Mouse (Mus musculus) skeletal muscle tissue, adult 2 months (tissue): ENCODE measurements at regions not wholly inside any gene's neighbourhood (a gene's known extent, or its start where the extent isn't known, plus 50 kb on each side); places are given as distances from the start of the nearest gene placed in this dataset.
"Not testable (repeated sequence)": the region's sequence is repeated elsewhere in the genome, so short reads cannot be mapped to it uniquely, and the experiment has no call there.

ENCODE experiments used
- DNase-seq: peaks from one replicate; pipeline ENCODE4 v3.0.0-alpha.2; 2012; ENCODE audit warnings: low read depth, low spot score

DNA sequence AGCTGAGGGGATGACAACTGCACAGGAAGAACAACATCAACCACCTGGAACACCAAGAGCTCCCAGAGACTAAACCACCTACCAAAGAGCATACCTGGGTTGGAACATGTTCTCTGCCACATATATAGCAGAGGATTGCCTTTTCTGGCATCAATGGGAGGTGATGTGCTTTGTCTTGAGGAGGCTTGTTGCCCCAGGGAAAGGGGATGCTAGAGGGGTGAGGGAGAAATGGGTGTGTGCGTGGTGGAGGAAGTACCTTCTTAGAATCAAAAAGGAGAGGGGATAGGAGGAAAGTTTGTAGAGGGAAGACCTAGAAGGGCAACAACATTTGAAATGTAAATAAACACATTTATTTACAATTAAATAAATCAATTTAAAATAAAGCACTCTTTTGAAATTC is 358.5 kb upstream of the Pfkp start:
- DNase-seq, result no peak

DNA sequence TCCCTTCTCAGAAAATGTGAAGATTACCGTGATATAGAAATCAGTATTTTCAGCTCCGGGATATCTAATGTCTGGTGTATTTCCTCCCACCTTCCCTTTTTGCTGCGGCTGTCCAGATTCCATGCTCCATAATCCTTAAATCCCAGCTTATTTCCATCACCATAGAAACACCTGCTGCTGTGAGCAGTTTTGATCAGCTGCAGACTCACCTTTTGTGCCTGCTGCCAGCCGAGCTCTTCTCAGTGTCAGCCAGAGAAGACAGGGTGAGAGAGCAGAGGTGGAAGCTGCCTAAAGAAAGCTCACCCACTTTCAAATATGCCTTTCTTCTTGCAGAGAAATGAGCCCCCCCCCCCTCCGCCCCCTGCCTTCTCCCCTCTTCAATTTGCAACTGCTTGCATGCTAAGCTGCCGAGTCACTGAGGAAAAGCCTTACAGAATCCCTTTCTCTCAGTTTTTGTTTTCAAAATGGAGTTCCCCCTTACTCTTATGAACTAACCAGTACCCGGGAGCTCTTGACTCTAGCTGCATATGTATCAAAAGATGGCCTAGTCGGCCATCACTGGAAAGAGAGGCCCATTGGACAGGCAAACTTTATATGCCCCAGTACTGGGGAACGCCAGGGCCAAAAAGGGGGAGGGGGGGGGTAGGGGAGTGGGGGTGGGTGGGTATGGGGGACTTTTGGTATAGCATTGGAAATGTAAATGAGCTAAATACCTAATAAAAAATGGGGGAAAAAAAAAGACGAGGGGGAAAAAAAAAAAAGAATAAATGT is 350.1 kb upstream of the Pfkp start:
- DNase-seq, result not testable (repeated sequence)

DNA sequence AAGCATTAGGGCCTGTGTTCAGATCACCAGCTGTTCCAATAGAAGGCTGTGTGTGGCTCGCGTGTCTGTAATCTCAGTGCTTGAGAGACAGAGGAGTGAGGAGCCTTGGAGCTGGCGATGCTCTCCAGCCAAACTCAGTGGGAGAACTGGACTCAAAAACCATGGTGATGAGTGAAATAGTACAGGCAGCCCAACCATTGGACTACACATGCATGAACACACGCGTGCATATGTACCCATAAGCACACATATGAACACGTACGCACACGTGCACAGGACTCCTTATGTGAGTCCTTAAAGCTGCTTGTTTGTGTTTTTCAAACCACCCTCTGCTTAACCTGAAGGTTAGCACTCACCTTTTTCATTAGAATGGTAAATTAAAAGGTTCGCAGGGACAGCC is 349.5 kb upstream of the Pfkp start:
- no peak for DNase-seq

DNA sequence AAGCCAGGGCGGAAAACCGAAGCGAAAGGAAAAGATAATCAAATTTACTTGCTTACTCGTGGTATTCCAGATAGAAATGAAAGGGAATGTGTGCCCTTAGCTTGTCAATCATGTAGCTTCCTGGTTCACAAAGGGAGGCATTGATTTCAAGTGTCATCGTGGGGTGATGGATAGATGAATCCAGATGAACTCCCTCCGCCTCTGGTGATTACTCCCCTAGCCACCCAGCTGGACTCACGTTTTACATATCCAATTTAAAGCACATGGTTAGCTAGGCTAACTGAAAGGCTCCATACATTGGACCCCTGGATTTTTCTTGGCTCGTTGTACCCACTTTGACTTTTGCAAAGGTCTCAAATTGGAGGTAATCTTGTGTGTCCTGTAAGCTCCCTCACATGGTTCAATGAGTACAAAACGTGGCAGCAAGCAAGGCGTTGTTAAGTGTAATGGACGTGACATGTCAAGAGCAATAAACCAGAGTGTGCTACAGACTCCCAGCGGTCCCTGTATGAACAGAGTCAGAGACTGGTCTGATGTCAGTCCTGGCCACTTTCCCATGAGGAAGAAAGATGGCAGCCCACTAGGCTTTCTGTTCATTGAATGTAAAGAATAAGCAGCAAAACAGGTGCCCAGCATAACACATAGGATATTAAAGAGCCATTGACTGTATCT is 343.9 kb upstream of the Pfkp start:
- no peak for DNase-seq

DNA sequence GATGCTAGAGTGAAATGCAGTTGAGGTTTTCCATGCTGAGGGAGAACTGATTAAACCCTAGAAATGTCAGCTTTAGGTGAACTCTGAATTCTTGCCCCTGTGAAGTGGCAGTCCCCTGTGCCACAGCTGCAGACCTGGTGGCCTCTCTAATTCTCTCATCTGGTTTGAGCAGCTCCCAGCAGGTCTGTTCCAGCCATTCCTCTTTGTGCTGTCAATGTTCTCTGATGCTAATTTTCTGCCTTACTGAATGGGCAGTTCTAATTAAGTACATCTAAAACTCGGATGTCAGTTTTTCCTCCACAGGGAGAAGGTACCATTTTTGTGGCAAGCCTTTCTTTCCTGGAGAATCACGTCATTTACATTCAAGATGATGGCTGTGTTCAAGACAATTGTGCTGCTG is 343.1 kb upstream of the Pfkp start:
- no peak for DNase-seq

DNA sequence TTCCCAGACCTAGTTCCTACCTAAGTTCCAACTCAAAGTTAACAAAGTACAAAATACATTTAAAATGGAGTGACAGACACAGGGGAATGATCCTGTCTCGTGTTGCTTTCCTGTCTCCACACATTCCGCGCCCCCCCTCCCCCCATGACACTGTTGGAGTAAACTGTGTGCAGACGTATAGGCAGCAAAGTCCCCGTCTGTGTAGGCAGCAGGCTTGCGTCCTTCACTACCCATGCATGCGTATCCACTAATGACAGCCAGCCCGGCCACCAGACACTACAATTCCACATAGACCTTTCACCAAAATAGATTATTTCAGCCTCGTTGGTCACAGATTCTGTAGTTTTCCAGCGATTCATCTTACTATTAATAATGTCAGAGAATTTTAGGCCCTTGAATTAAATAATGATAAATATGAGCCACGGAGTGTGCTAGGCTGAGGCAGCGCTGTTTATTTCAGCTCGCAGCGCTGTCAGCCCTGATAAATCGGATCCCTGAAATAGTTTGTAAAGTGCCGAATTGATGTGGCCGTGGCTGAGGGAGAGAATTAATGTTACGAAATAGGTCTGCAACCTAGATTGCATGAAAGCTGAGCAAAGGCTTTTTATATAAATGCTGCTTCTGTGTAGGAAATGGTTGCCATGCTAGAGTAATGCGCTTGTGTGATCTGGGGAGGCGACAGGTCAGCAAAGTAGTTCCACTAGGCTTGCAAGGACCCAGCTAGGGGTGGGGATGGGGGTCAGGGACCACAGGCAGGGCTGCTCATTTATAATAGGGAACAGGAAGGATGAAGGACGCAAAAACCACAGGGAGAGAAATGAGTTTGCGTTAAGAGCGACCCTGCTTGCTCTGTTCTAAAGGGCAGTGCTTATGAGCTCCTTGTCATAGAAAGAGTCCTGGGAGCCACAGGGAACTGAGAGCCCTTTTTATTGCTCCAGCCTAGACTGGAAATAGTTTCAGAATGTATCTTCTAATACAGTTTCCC is 336.7 kb upstream of the Pfkp start:
- DNase-seq, result no peak

DNA sequence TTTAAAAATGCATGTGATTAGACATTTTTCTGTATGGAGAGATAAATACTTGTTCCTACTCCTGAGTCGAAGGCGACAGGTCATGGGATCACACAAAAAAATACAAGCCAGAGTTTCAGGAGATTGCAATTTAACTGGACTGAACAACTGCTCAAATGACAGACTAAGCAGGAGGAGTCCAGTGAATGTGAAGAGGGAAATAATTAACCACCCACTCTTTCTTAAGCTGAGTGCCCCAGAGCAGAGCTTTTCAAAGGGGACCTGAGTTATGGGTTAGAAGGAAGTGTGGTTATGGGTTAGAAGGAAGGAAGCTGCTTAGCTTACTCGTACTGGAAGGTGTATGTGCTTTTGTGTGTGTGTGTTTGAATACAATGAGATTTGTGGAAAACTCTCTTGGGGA is 307.1 kb upstream of the Pfkp start:
- no peak for DNase-seq

DNA sequence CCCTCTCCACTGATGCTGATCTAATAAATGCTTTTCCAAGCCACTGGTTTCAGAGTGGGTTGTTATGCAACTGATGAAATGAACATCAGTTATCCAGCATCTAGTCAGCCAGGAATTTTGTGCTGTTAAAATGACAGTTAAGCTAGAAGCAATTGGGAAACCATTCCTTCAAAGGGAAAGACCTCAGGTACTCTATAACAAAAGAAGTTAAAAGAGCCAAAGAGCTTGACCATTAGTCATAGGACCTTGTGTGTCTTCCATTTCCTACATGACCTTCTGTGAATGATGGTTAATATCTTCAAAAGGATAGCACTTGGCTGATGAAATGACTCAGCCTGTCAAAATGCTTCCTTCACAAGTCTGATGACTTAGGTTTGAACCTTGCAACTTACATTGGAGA is 275.6 kb upstream of the Pfkp start:
- no peak for DNase-seq

DNA sequence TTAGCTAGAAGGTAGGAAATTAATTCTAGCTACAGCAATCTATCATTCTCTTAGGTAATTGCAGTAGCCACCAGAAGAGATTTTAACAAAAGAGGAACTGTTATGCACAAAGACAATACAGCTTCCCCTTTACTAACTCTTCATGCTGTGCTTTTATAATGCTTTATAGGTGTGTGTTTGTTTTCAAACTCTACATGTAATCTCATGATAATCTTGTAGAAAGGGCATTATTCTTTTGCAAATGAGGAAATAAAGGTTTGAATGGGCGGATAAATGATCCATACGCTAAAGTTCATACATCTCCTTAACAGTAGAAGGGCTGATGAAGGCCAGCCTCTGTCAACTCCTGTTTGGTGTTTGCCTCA is 273.8 kb upstream of the Pfkp start:
- no peak for DNase-seq

DNA sequence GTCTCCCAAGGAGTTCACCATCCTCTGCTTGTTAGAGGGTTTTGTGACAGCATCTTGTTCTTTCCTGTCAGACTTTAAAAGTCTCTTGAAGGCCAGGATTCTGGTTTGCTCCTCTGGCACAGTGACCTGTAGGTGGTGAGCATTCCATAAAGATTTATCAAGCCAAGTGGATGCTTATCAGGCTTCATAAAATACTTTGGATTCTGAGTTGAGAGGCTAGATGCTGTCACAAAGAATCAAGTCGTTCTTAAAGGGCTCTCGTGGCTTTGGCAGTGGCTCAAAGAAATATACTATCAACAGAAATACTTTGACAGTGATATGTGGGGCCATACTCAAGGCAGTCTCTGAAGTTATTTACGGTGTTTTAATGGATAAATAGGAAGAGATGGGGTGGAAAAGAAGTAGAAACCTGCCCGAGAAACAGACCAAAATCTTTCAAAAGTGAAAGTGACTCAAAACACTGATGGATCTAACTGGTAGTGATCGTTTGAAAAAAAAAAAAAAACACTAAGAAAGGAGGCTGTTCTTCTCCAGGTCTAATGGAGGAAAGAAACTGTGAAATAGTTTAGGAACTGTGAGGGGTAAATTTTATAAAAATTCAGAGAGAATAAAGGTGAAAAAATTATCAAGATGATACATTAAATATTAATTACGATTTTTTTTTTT is 273.2 kb upstream of the Pfkp start:
- no peak for DNase-seq

DNA sequence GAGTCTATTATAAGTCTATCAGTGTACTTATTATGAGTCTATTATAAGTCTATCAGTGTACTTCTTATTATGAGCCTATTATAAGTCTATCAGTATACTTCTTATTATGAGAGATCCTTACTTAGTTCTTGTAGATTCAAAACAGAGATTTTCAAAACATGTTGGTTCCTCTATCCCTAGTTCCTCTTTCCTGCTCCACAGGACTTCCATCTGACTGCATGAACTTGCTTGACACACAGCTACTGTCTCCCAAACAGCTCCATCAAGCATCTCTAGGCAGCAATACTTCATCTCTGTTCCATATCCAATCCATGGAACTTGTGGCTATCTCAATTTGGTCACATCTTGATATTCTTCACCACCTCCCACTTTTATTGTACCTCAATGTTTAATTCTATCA is 257.4 kb upstream of the Pfkp start:
- DNase-seq, result no peak

DNA sequence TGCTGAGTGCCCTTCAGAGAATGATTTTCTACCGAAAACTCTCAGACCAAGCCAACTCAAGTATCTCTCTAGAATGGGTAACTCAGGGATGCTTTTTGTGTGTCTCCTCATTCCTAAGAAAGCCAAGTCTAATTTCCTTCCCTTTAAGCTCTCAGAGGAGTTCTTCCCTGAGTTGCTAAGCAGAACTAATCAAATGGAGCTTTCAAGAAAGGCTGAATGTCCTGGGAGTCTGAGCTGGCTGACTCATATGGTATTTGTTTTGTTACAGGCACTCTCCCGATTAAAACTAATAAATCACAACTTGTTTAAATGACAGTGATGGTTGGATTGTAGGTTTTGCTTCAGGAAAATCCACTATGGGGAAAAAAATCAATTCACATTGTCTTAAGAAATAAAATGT is 253.1 kb upstream of the Pfkp start:
- no peak for DNase-seq

DNA sequence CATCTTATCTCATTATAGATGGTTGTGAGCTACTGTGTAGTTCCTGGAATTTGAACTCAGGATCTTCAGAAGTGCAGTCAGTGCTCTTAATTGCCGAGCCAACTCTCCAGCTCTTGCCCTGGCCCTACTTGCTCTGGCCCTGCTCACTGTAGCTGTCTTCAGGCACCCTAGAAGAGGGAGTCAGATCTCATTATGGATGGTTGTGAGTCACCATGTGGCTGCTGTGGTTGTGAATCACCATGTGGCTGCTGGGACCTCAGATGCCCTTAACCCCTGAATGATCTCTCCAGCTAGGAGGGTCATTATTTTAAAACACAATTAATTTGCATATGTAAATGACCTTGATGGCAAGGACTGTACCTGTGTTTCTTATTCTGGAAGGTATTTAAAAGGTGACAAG is 249.1 kb upstream of the Pfkp start:
- DNase-seq, result no peak

DNA sequence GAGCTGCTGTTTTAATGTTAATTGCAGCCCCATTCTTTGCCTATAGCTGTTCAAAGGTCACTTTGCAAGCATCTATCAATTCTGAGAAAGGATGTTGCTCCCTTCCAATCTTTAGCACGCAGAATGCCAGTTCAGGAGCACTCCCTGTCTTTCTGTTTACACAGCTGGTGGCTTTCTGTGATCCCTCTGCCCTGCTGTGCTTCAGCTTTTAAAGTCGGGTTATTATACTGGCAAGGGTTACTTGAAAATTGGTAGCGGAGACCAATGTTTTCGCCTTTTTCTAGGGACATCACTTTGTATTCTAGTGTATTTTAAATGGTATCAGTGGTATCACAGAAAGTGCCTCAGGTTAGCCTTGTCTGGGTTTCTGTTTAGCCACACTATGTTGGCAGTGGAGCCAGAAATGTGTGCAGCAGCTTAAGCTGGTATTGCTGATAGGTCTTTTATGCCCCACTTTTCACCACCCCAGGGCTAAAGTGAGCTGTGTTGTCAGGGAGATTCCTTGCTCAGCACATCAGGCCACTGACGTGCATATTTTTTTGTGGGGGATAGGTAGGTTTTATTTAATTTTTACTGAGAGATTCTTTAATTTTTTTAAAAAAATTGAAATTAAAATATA is 243.0 kb upstream of the Pfkp start:
- no peak for DNase-seq

DNA sequence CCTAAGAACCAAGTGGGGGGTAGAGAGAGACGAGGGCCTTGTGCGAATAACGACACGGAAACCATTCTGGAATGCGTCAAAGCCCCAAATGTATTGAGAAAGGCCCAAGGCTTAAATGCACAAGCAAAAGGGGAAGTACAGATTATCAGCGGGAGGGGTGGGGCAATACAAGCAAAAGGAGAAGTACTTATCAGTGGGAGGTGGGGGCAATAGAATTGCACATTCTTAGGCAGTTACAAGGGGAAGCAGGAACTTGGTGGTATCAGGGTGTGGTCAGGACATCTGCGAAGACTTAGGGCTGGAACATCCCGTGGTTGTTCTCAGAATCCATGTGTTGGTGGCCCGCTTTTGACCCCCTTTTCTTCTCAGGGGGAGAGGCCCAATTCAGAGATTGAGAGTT is 240.9 kb upstream of the Pfkp start:
- DNase-seq, result peak; percentile 32

DNA sequence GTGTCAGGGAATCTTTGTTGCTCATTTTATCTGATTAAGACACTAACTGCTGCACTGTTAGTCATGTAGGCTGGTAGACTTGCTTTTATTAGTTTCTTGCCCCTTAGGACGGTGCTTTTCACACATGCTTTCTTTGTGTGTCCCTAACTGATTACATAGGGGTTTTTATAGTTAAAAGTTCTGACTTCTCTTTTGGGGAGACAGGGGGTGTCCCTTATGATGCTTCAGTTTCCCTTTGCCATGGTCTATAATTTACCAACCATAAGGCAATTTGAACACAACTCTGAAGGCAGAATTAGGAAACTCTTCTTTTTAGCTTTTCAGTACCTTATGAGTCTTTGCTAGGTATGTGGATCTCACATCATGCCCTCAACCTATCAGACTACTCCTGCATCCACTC is 239.8 kb upstream of the Pfkp start:
- DNase-seq, result no peak

DNA sequence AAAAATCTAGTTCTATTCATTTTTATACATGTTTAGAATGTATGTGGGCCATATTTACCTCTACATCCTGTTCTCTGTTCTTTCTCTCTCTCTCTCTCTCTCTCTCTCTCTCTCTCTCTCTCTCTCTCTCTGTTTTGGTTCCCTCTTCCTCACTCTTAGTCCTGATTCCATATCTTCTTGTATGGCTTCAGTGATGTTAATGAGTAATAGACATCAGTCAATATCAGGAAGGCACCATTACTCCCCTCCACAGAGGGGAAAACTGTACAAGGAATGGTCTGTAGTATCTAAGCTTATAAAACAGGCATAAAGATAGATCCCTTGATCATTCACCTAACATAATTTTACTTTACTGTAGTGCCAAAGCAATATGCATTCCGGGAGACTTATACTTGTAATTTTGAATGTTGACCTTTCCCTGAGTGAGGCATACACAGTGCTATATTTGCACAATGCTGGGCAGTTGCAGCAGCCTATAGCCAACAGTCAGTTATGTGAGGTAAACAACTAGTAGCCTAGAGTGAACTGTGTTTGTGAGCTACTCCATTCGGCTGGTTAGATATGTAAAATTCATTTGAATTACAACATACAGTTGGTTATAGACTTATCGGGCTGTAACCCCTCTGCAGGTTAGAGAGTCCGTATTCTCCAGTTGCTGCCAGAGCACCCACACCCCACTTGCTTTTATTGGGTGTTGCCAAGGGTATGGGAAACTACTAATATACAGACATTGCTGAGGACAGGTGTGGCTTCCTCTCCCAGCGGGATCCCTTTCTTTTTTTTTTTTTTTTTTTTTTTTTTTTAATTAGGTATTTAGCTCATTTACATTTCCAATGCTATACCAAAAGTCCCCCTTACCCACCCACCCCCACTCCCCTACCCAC is 228.7 kb upstream of the Pfkp start:
- DNase-seq, result no peak

DNA sequence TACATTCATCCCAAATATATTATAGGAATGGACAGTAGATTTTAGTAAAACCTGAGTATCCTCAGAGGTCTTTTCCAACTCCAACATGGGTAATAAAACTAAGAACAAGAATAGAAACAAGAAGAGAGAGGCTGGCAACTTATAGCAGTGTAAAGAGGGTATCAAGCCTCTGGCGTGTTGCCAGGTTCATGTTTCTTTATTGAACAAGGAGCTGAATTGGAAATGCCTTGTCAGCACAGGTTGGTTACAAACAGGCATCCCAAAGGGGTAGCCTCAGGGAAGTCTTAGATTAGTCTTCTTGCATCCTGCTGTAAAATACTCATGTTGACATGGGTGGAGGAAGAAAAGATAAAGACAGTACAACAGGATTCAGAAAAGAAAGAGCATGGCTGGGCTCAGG is 213.6 kb upstream of the Pfkp start:
- DNase-seq, result no peak

DNA sequence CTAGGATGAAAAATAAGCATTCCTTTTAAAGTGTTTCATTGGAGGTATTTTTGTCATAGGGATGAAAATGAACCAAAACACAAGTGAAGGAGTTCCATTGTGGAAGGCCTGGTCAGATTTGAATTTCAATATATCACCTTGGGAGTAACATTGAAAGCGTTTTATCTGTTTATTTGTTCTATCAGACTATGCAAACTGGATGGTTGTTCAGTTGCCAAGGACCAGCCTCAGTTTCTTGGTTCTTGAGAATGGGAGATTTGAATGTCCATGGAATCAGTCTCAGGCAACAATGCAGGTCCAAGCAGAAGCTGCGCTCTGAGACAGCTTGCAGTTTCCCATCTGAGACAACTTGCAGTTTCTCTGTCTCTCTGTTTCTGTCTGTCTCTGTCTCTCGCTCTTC is 211.0 kb upstream of the Pfkp start:
- DNase-seq, result no peak
